ENCODE assay signal across 19 mouse cellular contexts in genomic region chr1:127575692-127576091, GRCm38 (mm10).
A peak's percentile ranks its signal among the peaks of the same experiment; 100 is the strongest.
DNase-seq lines count a peak whose midpoint lies in the region; ATAC-seq and TF ChIP-seq lines count a peak whose summit lies in the region.
"Had no signal": no experiment of that assay in that cellular context is flagged by ENCODE, and none has a peak within 500 bp of the region (broad histone marks: within the 10 kb centered on the region; RNA-seq: fewer than 3 reads in every experiment).

No protein-coding gene starts in this region.

- TF ChIP-seq CTCF in kidney, adult 2 months (conservative IDR thresholded peaks at IDR 0.05; ENCODE audit: insufficient read depth, insufficient read length, low read depth, low read length): no peak

- H3K4me3 ChIP-seq in hindbrain, embryonic 10.5 days: no peak overlapping the region
- no peak overlapping the region for H3K4me3 ChIP-seq in hindbrain, embryonic 12.5 days
- no peak overlapping the region for H3K4me3 ChIP-seq in embryonic facial prominence, embryonic 11.5 days (ENCODE audit: low read depth, low read length)
- no peak overlapping the region for H3K4me3 ChIP-seq in hindbrain, embryonic 13.5 days
- no peak overlapping the region for H3K4me3 ChIP-seq in neural tube, embryonic 11.5 days (ENCODE audit: low read depth, low read length)
- no peak overlapping the region for H3K4me3 ChIP-seq in kidney, adult 2 months (ENCODE audit: insufficient read depth, low read depth, low read length)
- H3K4me3 ChIP-seq: embryonic facial prominence, embryonic 12.5 days; limb, embryonic 15.5 days; myocyte had no signal

- H3K9ac ChIP-seq in hindbrain, embryonic 12.5 days: no peak overlapping the region
- H3K9ac ChIP-seq in embryonic facial prominence, embryonic 11.5 days (replicated peaks; ENCODE audit: low read length): no peak overlapping the region
- H3K9ac ChIP-seq in hindbrain, embryonic 13.5 days: no peak overlapping the region
- peak overlapping the region; percentile 32 for H3K9ac ChIP-seq in neural tube, embryonic 11.5 days (ENCODE audit: low read length)
- H3K9ac ChIP-seq: embryonic facial prominence, embryonic 12.5 days; limb, embryonic 15.5 days had no signal

- no peaks in the 10 kb centered on the region for H3K27me3 ChIP-seq in hindbrain, embryonic 10.5 days (ENCODE audit: insufficient read depth, poor library complexity, severe bottlenecking)
- H3K27me3 ChIP-seq in hindbrain, embryonic 12.5 days: no peaks in the 10 kb centered on the region; the same call in 1 of the 2 replicates
- no peaks in the 10 kb centered on the region for H3K27me3 ChIP-seq in embryonic facial prominence, embryonic 11.5 days (ENCODE audit: control insufficient read depth, insufficient read depth, low read length)
- H3K27me3 ChIP-seq in hindbrain, embryonic 13.5 days: peaks cover 14% of the 10 kb centered on the region; the same call in 1 of the 2 replicates
- H3K27me3 ChIP-seq in neural tube, embryonic 11.5 days (ENCODE audit: control insufficient read depth, insufficient read depth, low read length): peaks cover 14% of the 10 kb centered on the region; the same call in 1 of the 2 replicates
- H3K27me3 ChIP-seq in kidney, adult 2 months (replicated peaks; ENCODE audit: control insufficient read depth, insufficient read depth, low read length): no peaks in the 10 kb centered on the region
- H3K27me3 ChIP-seq: embryonic facial prominence, embryonic 12.5 days; limb, embryonic 15.5 days had no signal

- TF ChIP-seq POLR2A in kidney, adult 2 months (IDR thresholded peaks at IDR 0.05; ENCODE audit: low read depth, low read length): no peak

- H3K4me1 ChIP-seq in hindbrain, embryonic 10.5 days (replicated peaks): peaks cover 32% of the 10 kb centered on the region
- peaks cover 26% of the 10 kb centered on the region for H3K4me1 ChIP-seq in hindbrain, embryonic 12.5 days
- no peaks in the 10 kb centered on the region for H3K4me1 ChIP-seq in embryonic facial prominence, embryonic 11.5 days (ENCODE audit: control insufficient read depth, insufficient read depth, low read length)
- H3K4me1 ChIP-seq in hindbrain, embryonic 13.5 days (replicated peaks): peaks cover 34% of the 10 kb centered on the region
- H3K4me1 ChIP-seq in neural tube, embryonic 11.5 days (ENCODE audit: control insufficient read depth, insufficient read depth, low read length): peaks cover 16% of the 10 kb centered on the region
- no peaks in the 10 kb centered on the region for H3K4me1 ChIP-seq in kidney, adult 2 months (ENCODE audit: control insufficient read depth, insufficient read depth, low read length)
- H3K4me1 ChIP-seq: limb, embryonic 15.5 days had no signal

- H3K36me3 ChIP-seq in hindbrain, embryonic 10.5 days: no peaks in the 10 kb centered on the region
- no peaks in the 10 kb centered on the region for H3K36me3 ChIP-seq in hindbrain, embryonic 12.5 days
- no peaks in the 10 kb centered on the region for H3K36me3 ChIP-seq in embryonic facial prominence, embryonic 11.5 days (replicated peaks; ENCODE audit: control insufficient read depth, insufficient read depth, low read depth, low read length)
- no peaks in the 10 kb centered on the region for H3K36me3 ChIP-seq in hindbrain, embryonic 13.5 days
- H3K36me3 ChIP-seq in neural tube, embryonic 11.5 days (ENCODE audit: control insufficient read depth, insufficient read depth, low read length): no peaks in the 10 kb centered on the region
- no peaks in the 10 kb centered on the region for H3K36me3 ChIP-seq in kidney, adult 2 months (ENCODE audit: control insufficient read depth, insufficient read depth, low read length)
- H3K36me3 ChIP-seq: embryonic facial prominence, embryonic 12.5 days; limb, embryonic 15.5 days had no signal

- H3K27ac ChIP-seq in hindbrain, embryonic 10.5 days: peak overlapping the region; percentile 85
- no peak overlapping the region; the same call in 1 of the 2 replicates for H3K27ac ChIP-seq in hindbrain, embryonic 12.5 days
- no peak overlapping the region for H3K27ac ChIP-seq in embryonic facial prominence, embryonic 11.5 days (replicated peaks; ENCODE audit: low read depth, low read length)
- peak overlapping the region; percentile 60 for H3K27ac ChIP-seq in hindbrain, embryonic 13.5 days
- no peak overlapping the region for H3K27ac ChIP-seq in neural tube, embryonic 11.5 days (ENCODE audit: low read depth, low read length)
- H3K27ac ChIP-seq in kidney, adult 2 months (ENCODE audit: insufficient read depth, low read depth, low read length): no peak overlapping the region
- H3K27ac ChIP-seq: embryonic facial prominence, embryonic 12.5 days; limb, embryonic 15.5 days; macrophage had no signal

- WGBS in hindbrain, embryonic 10.5 days: 8% methylated on average over 4 of the region's 4 CpGs
- WGBS in hindbrain, embryonic 12.5 days: 5% methylated on average over 4 of the region's 4 CpGs
- 11% methylated on average over 4 of the region's 4 CpGs for WGBS in embryonic facial prominence, embryonic 11.5 days
- WGBS in hindbrain, embryonic 13.5 days: 5% methylated on average over 4 of the region's 4 CpGs
- 15% methylated on average over 4 of the region's 4 CpGs for WGBS in neural tube, embryonic 11.5 days
- WGBS in kidney, adult 2 months: 51% methylated on average over 4 of the region's 4 CpGs

- DNase-seq in hindbrain, embryonic 10.5 days (ENCODE audit: low spot score): peak; percentile 30
- DNase-seq in embryonic facial prominence, embryonic 11.5 days (ENCODE audit: low spot score): peak; percentile 26
- peak; percentile 27 for DNase-seq in neural tube, embryonic 11.5 days (ENCODE audit: low spot score)
- DNase-seq in kidney, adult 2 months: no peak
- no peak for DNase-seq in ovary, adult 18-20 months (ENCODE audit: low spot score)
- no peak for DNase-seq in kidney, postnatal 14 days
- DNase-seq: adrenal gland, adult 2 months; B cell, adult 2 months; cerebellum, adult 9-10 months; kidney, postnatal 25 days; lung, adult 2 months; right cerebral cortex, postnatal 4 days had no signal

- no peaks in the 10 kb centered on the region for H3K9me3 ChIP-seq in hindbrain, embryonic 10.5 days
- no peaks in the 10 kb centered on the region for H3K9me3 ChIP-seq in hindbrain, embryonic 12.5 days (replicated peaks)
- H3K9me3 ChIP-seq in embryonic facial prominence, embryonic 11.5 days (replicated peaks; ENCODE audit: control insufficient read depth, low read length): no peaks in the 10 kb centered on the region
- H3K9me3 ChIP-seq in hindbrain, embryonic 13.5 days: no peaks in the 10 kb centered on the region
- H3K9me3 ChIP-seq in neural tube, embryonic 11.5 days (ENCODE audit: control insufficient read depth, low read length): no peaks in the 10 kb centered on the region
- H3K9me3 ChIP-seq: embryonic facial prominence, embryonic 12.5 days; limb, embryonic 15.5 days had no signal

- H3K4me2 ChIP-seq in hindbrain, embryonic 12.5 days (replicated peaks): no peak overlapping the region
- H3K4me2 ChIP-seq in embryonic facial prominence, embryonic 11.5 days (ENCODE audit: low read depth, low read length): no peak overlapping the region
- no peak overlapping the region for H3K4me2 ChIP-seq in hindbrain, embryonic 13.5 days
- H3K4me2 ChIP-seq in neural tube, embryonic 11.5 days (ENCODE audit: low read depth): no peak overlapping the region
- H3K4me2 ChIP-seq: embryonic facial prominence, embryonic 12.5 days; limb, embryonic 15.5 days had no signal

- ATAC-seq in hindbrain, embryonic 12.5 days (ENCODE audit: low FRiP score): no peak; the same call in 1 of the 2 replicates
- ATAC-seq in embryonic facial prominence, embryonic 11.5 days (replicated peaks; ENCODE audit: insufficient number of reproducible peaks, low FRiP score, low TSS enrichment, low read depth): no peak; the same call in 1 of the 2 replicates
- ATAC-seq in hindbrain, embryonic 13.5 days (ENCODE audit: low FRiP score): peak; percentile 37; the same call in 1 of the 2 replicates
- peak; percentile 13; the same call in 1 of the 2 replicates for ATAC-seq in neural tube, embryonic 11.5 days (ENCODE audit: insufficient read depth, low FRiP score, low TSS enrichment)
- ATAC-seq: intestine, embryonic 16.5 days had no signal

Comparison
In these comparisons a context has a peak if more than half of its experiments do, and no peak if none do; other contexts are left out.
1. H3K27ac ChIP-seq: peak in hindbrain, embryonic 10.5 days (single experiment) and hindbrain, embryonic 13.5 days (single experiment); none in hindbrain, embryonic 12.5 days (single experiment), embryonic facial prominence, embryonic 11.5 days (single experiment), neural tube, embryonic 11.5 days (single experiment) and kidney, adult 2 months (single experiment).
2. ATAC-seq: peak in hindbrain, embryonic 13.5 days (single experiment) and neural tube, embryonic 11.5 days (single experiment); none in hindbrain, embryonic 12.5 days (single experiment) and embryonic facial prominence, embryonic 11.5 days (single experiment).
3. DNase-seq: peak in hindbrain, embryonic 10.5 days (single experiment), embryonic facial prominence, embryonic 11.5 days (single experiment) and neural tube, embryonic 11.5 days (single experiment); none in kidney, adult 2 months (single experiment), ovary, adult 18-20 months (single experiment) and kidney, postnatal 14 days (single experiment).